Mouse (Mus musculus): ENCODE data around the gene Mrps27. TPM values are rescaled to one million over a fixed set of nuclear protein-coding genes. Genes with fewer than 3 reads are reported as not detected.

Mrps27 gene
- total RNA-seq, 1 experiment from 2014 or later: 5.2 TPM

- no peak for ATAC-seq (ENCODE audit: extremely low read depth, insufficient number of reproducible peaks, low FRiP score, poor library complexity, severe bottlenecking)
Observed at GRCm38 (mm10) chr13:99449547-99449946, 105.0 kb downstream of the Mrps27 start.

- ATAC-seq (ENCODE audit: extremely low read depth, insufficient number of reproducible peaks, low FRiP score, poor library complexity, severe bottlenecking): no peak
Observed at GRCm38 (mm10) chr13:99450766-99451165, 106.2 kb downstream of the Mrps27 start.

- ATAC-seq (ENCODE audit: extremely low read depth, insufficient number of reproducible peaks, low FRiP score, poor library complexity, severe bottlenecking): no peak
Observed at GRCm38 (mm10) chr13:99451276-99451675, 106.7 kb downstream of the Mrps27 start.

- no peak for ATAC-seq (ENCODE audit: extremely low read depth, insufficient number of reproducible peaks, low FRiP score, poor library complexity, severe bottlenecking)
Observed at GRCm38 (mm10) chr13:99452444-99452843, 107.9 kb downstream of the Mrps27 start.

GRCm38 (mm10) chr13:99454977-99455376, 110.4 kb downstream of the Mrps27 start:
- ATAC-seq (ENCODE audit: extremely low read depth, insufficient number of reproducible peaks, low FRiP score, poor library complexity, severe bottlenecking): no peak

- ATAC-seq (ENCODE audit: extremely low read depth, insufficient number of reproducible peaks, low FRiP score, poor library complexity, severe bottlenecking): no peak
Observed at GRCm38 (mm10) chr13:99458658-99459386, 114.2 kb downstream of the Mrps27 start.

- no peak for ATAC-seq (ENCODE audit: extremely low read depth, insufficient number of reproducible peaks, low FRiP score, poor library complexity, severe bottlenecking)
Observed at GRCm38 (mm10) chr13:99459612-99460011, 115.0 kb downstream of the Mrps27 start.

GRCm38 (mm10) chr13:99461886-99462285, 117.3 kb downstream of the Mrps27 start:
- no peak for ATAC-seq (ENCODE audit: extremely low read depth, insufficient number of reproducible peaks, low FRiP score, poor library complexity, severe bottlenecking)

GRCm38 (mm10) chr13:99464551-99464950, 120.0 kb downstream of the Mrps27 start:
- no peak for ATAC-seq (ENCODE audit: extremely low read depth, insufficient number of reproducible peaks, low FRiP score, poor library complexity, severe bottlenecking)

Other genes starting within 250 kb of the Mrps27 start
- 0.12 TPM in 2 replicates for gene Zfp366, start 160.0 kb upstream of the Mrps27 start, total RNA-seq (2017)
- gene Ptcd2, start 81 bp upstream of the Mrps27 start, total RNA-seq (2017): 21.9 and 26.0 TPM in 2 replicates
- gene Map1b, start 171.8 kb downstream of the Mrps27 start, total RNA-seq (2017): 0.12 and 0.35 TPM in 2 replicates